Mouse (Mus musculus) urinary bladder, postnatal 10 days (tissue): ENCODE results near the gene Slc34a1.
A peak's percentile ranks its signal among the peaks of the same experiment; 100 is the strongest.

ENCODE experiments used
- DNase-seq: peaks from one replicate; pipeline ENCODE4 v3.0.0; 2022; ENCODE audit warnings: low spot score

The Slc34a1 gene

GRCm38 (mm10) chr13:55398088-55398487 lies at the start of gene Slc34a1:
Gene Slc34a1, plus strand, starts transcription at chr13:55398187.
- DNase-seq, result no peak

- DNase-seq, result no peak
Measured at GRCm38 (mm10) chr13:55361145-55361544, 36.8 kb upstream of the Slc34a1 start.

- no peak for DNase-seq
Measured at GRCm38 (mm10) chr13:55361974-55362452, 36.0 kb upstream of the Slc34a1 start.

- DNase-seq, result peak; percentile 78
Measured at GRCm38 (mm10) chr13:55362453-55363060, 35.4 kb upstream of the Slc34a1 start, which contains the start of gene Lman2. Gene Lman2, minus strand, starts transcription at chr13:55362783.

- no peak for DNase-seq
Measured at GRCm38 (mm10) chr13:55368401-55368800, 29.6 kb upstream of the Slc34a1 start.

- no peak for DNase-seq
Measured at GRCm38 (mm10) chr13:55369531-55370114, 28.4 kb upstream of the Slc34a1 start, which contains the start of gene Rgs14. Gene Rgs14, plus strand, starts transcription at chr13:55369732.

GRCm38 (mm10) chr13:55370234-55370633 lies 27.8 kb upstream of the Slc34a1 start:
- DNase-seq, result no peak

- DNase-seq, result no peak
Measured at GRCm38 (mm10) chr13:55371007-55371681, 26.8 kb upstream of the Slc34a1 start.

- no peak for DNase-seq
Measured at GRCm38 (mm10) chr13:55371740-55372139, 26.2 kb upstream of the Slc34a1 start.

- DNase-seq, result no peak
Measured at GRCm38 (mm10) chr13:55374206-55374924, 23.6 kb upstream of the Slc34a1 start.

- no peak for DNase-seq
Measured at GRCm38 (mm10) chr13:55375877-55376276, 22.1 kb upstream of the Slc34a1 start.

- no peak for DNase-seq
Measured at GRCm38 (mm10) chr13:55378907-55379580, 18.9 kb upstream of the Slc34a1 start.

GRCm38 (mm10) chr13:55381790-55382189 lies 16.2 kb upstream of the Slc34a1 start:
- DNase-seq, result no peak

- DNase-seq, result no peak
Measured at GRCm38 (mm10) chr13:55390644-55391043, 7.3 kb upstream of the Slc34a1 start.

- no peak for DNase-seq
Measured at GRCm38 (mm10) chr13:55391626-55392029, 6.4 kb upstream of the Slc34a1 start.

- DNase-seq, result no peak
Measured at GRCm38 (mm10) chr13:55392933-55393332, 5.1 kb upstream of the Slc34a1 start.

GRCm38 (mm10) chr13:55399300-55400038 lies 1.5 kb downstream of the Slc34a1 start:
- no peak for DNase-seq

- DNase-seq, result no peak
Measured at GRCm38 (mm10) chr13:55400039-55400346, 2.0 kb downstream of the Slc34a1 start.

- no peak for DNase-seq
Measured at GRCm38 (mm10) chr13:55403266-55403665, 5.3 kb downstream of the Slc34a1 start.

GRCm38 (mm10) chr13:55403935-55404852 lies 6.2 kb downstream of the Slc34a1 start:
- no peak for DNase-seq
